Mouse (Mus musculus) embryonic facial prominence, embryonic 11.5 days (tissue): ENCODE data around the gene Lrg1. TPM values are rescaled to one million over a fixed set of nuclear protein-coding genes. Genes with fewer than 3 reads are reported as not detected.

ENCODE experiments used
- ATAC-seq: fragments of 200-750 bp; cut with Nextera tagmentation; replicated peaks from 2 replicates; pipeline ENCODE4 v1.8.0; 2017; ENCODE audit warnings: low read depth; ENCODE audit not compliant: insufficient number of reproducible peaks, low FRiP score, low TSS enrichment
- DNase-seq: peaks from one replicate; pipeline ENCODE4 v3.0.0-alpha.2; 2015; ENCODE audit warnings: low spot score
- H3K27ac ChIP-seq: fragments of 300-500 bp; sonication (generic); replicated peaks from 2 replicates; pipeline ENCODE4 v1.5.1; 2014; ENCODE audit warnings: mild to moderate bottlenecking, low read depth, low read length, control low read depth
- H3K27me3 ChIP-seq: fragments of 300-500 bp; sonication (generic); 2 replicates; pipeline ENCODE4 v1.6.1; 2014; ENCODE audit warnings: mild to moderate bottlenecking, low read length, moderate library complexity, mixed read lengths; ENCODE audit not compliant: control insufficient read depth, insufficient read depth
- H3K36me3 ChIP-seq: fragments of 300-500 bp; sonication (generic); replicated peaks from 2 replicates; pipeline ENCODE4 v1.6.1; 2014; ENCODE audit warnings: low read depth, mild to moderate bottlenecking, low read length, moderate library complexity, mixed read lengths; ENCODE audit not compliant: control insufficient read depth, insufficient read depth
- H3K4me1 ChIP-seq: fragments of 300-500 bp; sonication (generic); 2 replicates; pipeline ENCODE4 v1.6.1; 2014; ENCODE audit warnings: low read length, mixed read lengths; ENCODE audit not compliant: control insufficient read depth, insufficient read depth
- H3K4me2 ChIP-seq: fragments of 300-500 bp; sonication (generic); 2 replicates; pipeline ENCODE4 v1.6.1; 2014; ENCODE audit warnings: low read depth, mild to moderate bottlenecking, control low read depth, low read length, moderate library complexity
- H3K4me3 ChIP-seq: fragments of 300-500 bp; sonication (generic); 2 replicates; pipeline ENCODE4 v1.5.1; 2014; ENCODE audit warnings: low read depth, low read length, control low read depth
- H3K9ac ChIP-seq: fragments of 300-500 bp; sonication (generic); replicated peaks from 2 replicates; pipeline ENCODE4 v1.6.1; 2014; ENCODE audit warnings: mild to moderate bottlenecking, control low read depth, low read length
- H3K9me3 ChIP-seq: fragments of 300-500 bp; sonication (generic); replicated peaks from 2 replicates; pipeline ENCODE4 v1.6.1; 2016; ENCODE audit warnings: mild to moderate bottlenecking, low read length, inconsistent platforms, mixed read lengths; ENCODE audit not compliant: control insufficient read depth
- WGBS: fragments of 180-500 bp; shearing (Covaris S2); extraction: QIAGEN DNeasy Blood & Tissue Kit; methylation state at CpG from one replicate; pipeline ENCODE4 v1.1.7; 2014; 5-methylcytosine and 5-hydroxymethylcytosine counted together
- polyA plus RNA-seq: library from polyadenylated mRNA; unstranded; fragments of >200 nt; fragmentation: Nextera tagmentation; extraction: Ambion mirVana; gene quantifications from 2 replicates; pipeline ENCODE4 v1.2.1, GENCODE M21; 2014

The Lrg1 gene
- polyA plus RNA-seq, 1 experiment from 2014 or later, result not detected

DNA sequence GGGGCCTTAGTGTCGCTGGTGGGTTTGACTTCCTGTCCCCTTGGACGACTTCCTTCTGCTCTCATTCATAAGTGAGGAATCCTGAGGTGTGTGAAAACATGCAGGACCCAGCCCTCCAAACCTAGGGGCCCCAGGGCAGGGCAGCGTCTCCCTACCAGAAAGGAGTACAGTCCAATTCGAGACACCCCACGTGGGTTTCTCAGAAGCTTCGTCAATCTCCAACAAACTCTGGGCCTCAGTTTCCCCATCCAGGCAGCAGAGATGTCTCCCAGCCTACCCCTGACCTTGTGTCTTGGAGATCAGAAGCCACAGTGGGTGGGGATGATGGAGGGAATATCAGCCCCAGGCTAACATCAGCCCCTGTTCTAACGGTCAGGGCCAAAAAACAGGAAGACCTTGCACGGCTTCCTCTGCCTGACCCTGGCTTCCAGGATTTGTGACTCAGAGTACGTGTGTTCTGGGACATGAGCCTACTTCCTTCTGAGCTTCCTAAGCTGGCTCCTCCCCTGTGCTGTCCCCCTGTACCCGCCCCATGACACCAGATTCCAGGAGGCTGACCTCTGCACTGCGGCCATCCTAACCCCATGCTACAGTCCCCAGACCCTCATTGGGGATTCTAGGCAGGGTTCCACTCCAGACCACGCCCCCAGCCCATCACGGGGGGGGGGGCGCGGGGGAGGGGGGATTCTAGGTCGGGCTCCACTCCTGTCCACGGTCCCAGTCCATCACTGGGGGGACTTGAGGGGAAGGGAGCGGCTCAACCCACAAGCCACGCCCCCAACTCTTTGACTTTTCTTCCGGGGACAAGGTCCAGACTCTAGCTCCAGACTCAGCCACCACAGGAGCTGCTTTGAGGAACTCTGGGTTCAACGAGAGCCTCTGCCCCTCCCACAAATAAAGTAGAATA, 11.9 kb upstream of the Lrg1 start:
- WGBS, result 19% methylated on average over 18 of the region's 21 CpGs
- no peak overlapping the region for H3K4me3 ChIP-seq
- no peak overlapping the region; the same call in 1 of the 2 replicates for H3K9ac ChIP-seq
- no peaks in the 10 kb centered on the region for H3K9me3 ChIP-seq
- no peaks in the 10 kb centered on the region for H3K36me3 ChIP-seq
- 0 out of 2 replicates have a peak, but pooled peaks cover 3% of the 10 kb centered on the region for H3K4me1 ChIP-seq
- H3K4me2 ChIP-seq, result peak overlapping the region; percentile 40
- peak; percentile 34 for DNase-seq
- H3K27me3 ChIP-seq, result peaks cover 8% of the 10 kb centered on the region
- H3K27ac ChIP-seq, result no peak overlapping the region
- ATAC-seq, result 0 out of 2 replicates have a peak, but pooled peaks have one; percentile 26

DNA sequence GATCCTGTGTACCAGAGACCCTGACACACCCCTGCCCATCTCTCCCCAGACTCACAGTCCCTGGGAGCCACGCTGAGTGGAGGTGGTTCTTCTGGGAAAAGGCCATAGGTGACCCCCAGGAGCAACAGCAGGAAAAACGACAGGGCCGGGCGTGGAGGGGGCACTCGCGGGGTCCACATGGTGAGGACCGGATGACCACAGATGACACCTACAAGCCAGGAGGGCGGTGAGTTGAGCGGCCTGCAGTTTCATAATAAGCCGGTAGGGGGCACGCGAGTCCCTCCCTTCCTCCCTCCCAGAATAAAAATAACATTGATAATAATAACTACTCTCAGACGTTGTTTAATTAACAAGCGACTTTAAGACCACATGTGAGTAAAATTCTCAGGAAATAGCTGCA, 10.9 kb upstream of the Lrg1 start:
- 6% methylated on average over 14 of the region's 14 CpGs for WGBS
- H3K9me3 ChIP-seq, result no peaks in the 10 kb centered on the region
- peak; percentile 65 for DNase-seq
- H3K36me3 ChIP-seq, result no peaks in the 10 kb centered on the region
- ATAC-seq, result no peak
- H3K4me1 ChIP-seq, result 0 out of 2 replicates have a peak, but pooled peaks cover 3% of the 10 kb centered on the region
- H3K4me2 ChIP-seq, result peak overlapping the region; percentile 5; the same call in 1 of the 2 replicates
- no peaks in the 10 kb centered on the region; the same call in 1 of the 2 replicates for H3K27me3 ChIP-seq
- H3K4me3 ChIP-seq, result no peak overlapping the region
- H3K9ac ChIP-seq, result no peak overlapping the region
- H3K27ac ChIP-seq, result no peak overlapping the region

DNA sequence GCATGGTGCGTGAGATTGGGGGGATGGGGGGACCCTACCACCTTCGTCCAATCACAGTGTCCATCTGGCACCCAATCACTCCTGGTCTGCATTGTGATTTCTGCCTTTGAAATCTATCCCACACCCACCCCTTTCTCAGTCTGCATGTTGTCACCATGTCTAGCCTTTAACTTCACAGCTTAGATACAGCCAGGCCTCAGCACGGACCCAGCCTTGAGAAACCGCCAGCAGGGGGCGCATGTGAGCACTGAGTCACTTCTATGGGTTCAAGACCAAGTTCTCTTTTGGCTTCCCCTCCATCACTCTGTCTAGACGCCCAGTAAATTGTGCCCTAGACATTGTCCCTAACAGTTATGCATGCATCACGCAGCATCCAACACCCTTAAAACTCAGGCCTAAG, 10.0 kb upstream of the Lrg1 start:
- H3K9ac ChIP-seq, result no peak overlapping the region
- DNase-seq (peak; percentile 62), ATAC-seq (no peak)
- 0 out of 2 replicates have a peak, but pooled peaks cover 3% of the 10 kb centered on the region for H3K4me1 ChIP-seq
- no peak overlapping the region for H3K4me3 ChIP-seq
- H3K9me3 ChIP-seq, result no peaks in the 10 kb centered on the region
- H3K4me2 ChIP-seq, result no peak overlapping the region
- no peaks in the 10 kb centered on the region; the same call in 1 of the 2 replicates for H3K27me3 ChIP-seq
- no peak overlapping the region for H3K27ac ChIP-seq
- 45% methylated on average over 7 of the region's 7 CpGs for WGBS
- H3K36me3 ChIP-seq, result no peaks in the 10 kb centered on the region

DNA sequence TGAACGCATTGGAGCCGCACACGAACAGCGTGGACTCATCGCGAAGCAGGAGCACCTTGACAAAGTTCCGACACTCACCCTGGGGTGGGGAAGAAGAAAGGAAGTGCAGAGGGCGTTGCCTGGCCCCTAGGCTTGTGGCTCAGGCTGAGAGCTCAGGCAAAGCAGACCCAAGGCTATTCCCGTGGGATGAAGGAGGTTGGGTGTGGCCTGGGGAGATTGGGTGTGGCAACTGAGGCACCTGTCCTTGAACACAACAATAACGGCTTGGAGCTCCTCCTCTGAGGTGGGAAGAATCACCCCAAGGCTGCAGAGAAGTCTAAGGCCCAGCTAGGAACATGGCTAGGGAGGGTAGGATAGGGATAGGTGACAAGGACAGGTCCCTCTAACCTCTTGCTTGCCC, 9.3 kb upstream of the Lrg1 start:
- no peaks in the 10 kb centered on the region for H3K9me3 ChIP-seq
- H3K27me3 ChIP-seq, result no peaks in the 10 kb centered on the region; the same call in 1 of the 2 replicates
- ATAC-seq, result no peak
- H3K4me1 ChIP-seq, result 0 out of 2 replicates have a peak, but pooled peaks cover 3% of the 10 kb centered on the region
- H3K36me3 ChIP-seq, result no peaks in the 10 kb centered on the region
- no peak overlapping the region for H3K27ac ChIP-seq
- DNase-seq, result no peak
- H3K4me2 ChIP-seq, result no peak overlapping the region
- H3K4me3 ChIP-seq, result no peak overlapping the region
- WGBS, result 91% methylated on average over 10 of the region's 10 CpGs
- H3K9ac ChIP-seq, result no peak overlapping the region

DNA sequence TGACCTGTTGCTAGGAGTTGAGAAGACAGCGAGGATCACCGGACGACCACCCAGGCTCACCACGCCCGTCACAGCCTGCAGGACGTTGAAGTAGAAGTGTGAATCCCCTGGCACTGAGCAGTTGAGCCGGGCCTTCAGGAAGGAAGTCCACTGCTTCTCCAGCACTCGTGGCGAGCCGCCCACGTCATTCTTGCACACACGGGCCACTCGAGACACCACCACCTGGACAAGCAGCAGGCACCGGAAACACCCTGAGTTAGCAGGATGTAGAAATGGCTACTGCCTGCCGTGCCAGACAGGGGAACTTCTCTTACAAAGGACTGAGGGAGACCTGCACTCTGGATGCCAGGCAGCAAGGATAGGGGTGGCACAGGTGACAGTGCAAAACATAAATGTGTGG, 6.4 kb upstream of the Lrg1 start:
- no peak overlapping the region for H3K9ac ChIP-seq
- WGBS, result 87% methylated on average over 15 of the region's 15 CpGs
- H3K4me1 ChIP-seq, result peaks cover 5% of the 10 kb centered on the region; the same call in 1 of the 2 replicates
- no peak for DNase-seq
- no peaks in the 10 kb centered on the region for H3K36me3 ChIP-seq
- H3K9me3 ChIP-seq, result no peaks in the 10 kb centered on the region; the same call in 1 of the 2 replicates
- no peak overlapping the region for H3K4me2 ChIP-seq
- no peak overlapping the region for H3K4me3 ChIP-seq
- no peak for ATAC-seq
- H3K27ac ChIP-seq, result no peak overlapping the region
- peaks cover 15% of the 10 kb centered on the region for H3K27me3 ChIP-seq

DNA sequence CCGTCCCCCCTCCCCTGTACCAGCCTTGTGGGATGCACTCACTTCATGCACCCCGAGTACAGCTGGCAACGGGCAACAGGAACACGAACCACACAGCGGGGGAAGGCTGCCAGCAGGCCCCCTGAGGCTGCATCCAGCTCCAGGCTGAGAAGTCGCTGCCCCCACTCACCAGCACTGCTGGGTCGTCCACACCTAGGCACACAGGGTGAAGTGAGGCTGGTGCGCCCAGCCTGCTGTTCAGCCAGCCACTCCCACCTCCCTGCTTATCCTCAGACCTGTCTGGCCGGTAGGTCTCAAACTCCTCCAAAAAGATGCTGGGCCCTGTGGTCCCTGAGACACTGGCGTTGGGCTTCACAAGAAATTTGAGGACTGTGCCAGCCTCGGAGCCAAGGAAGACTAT, 4.4 kb upstream of the Lrg1 start:
- Histone ChIP-seq H3K36me3 (no peaks in the 10 kb centered on the region), H3K9ac (no peak overlapping the region), H3K4me1 (peaks cover 5% of the 10 kb centered on the region; the same call in 1 of the 2 replicates), H3K4me2 (no peak overlapping the region), H3K4me3 (no peak overlapping the region), H3K27ac (no peak overlapping the region), H3K27me3 (peaks cover 28% of the 10 kb centered on the region), H3K9me3 (peaks cover 4% of the 10 kb centered on the region)
- DNase-seq, result no peak
- ATAC-seq, result no peak
- 70% methylated on average over 11 of the region's 11 CpGs for WGBS

DNA sequence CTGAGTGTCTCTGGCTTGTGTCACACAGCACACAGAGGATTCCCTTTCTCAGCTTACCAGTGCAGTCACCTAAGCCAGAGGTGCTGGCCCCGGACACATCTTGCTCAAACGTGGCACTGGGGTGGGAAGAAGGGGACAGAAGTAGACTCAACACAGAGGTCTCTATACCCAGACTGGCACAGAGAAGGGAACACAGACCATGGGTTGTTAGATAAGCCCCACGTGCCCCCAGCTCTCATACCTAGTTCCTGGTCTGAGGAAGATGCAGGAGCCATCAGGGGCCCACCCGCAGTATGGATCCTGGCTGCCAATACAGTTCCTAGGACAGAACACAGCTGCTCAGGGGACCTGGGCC, 3.5 kb upstream of the Lrg1 start:
- peaks cover 5% of the 10 kb centered on the region; the same call in 1 of the 2 replicates for H3K4me1 ChIP-seq
- H3K9ac ChIP-seq, result no peak overlapping the region
- H3K27ac ChIP-seq, result no peak overlapping the region
- H3K4me2 ChIP-seq, result no peak overlapping the region
- H3K36me3 ChIP-seq, result no peaks in the 10 kb centered on the region
- peaks cover 4% of the 10 kb centered on the region for H3K9me3 ChIP-seq
- peaks cover 37% of the 10 kb centered on the region for H3K27me3 ChIP-seq
- no peak overlapping the region for H3K4me3 ChIP-seq
- 86% methylated on average over 4 of the region's 4 CpGs for WGBS
- DNase-seq (no peak), ATAC-seq (no peak)
